ENCODE assay signal across 26 mouse cellular contexts in the genomic region with DNA sequence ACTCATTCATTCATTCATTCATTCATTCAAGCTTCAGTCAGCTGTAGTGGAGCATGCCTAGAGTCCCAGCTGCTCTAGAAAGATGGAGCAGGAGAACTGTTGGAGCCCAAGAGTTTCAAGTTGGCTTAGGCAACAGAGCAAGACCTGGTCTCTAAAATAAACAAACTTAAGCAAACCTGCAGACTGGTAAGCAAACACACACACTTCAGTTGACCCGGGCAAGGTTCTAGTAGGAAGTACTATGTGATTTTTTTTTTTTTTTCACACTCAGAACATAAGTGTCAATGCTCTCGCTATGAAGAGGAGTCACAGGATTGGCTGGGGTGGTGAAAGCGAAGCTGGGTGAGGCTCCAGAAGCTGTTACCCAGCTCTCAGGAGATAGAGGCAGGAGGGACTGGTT. TPM values are rescaled to one million over a fixed set of nuclear protein-coding genes. Genes with fewer than 3 reads are reported as not detected.
DNase-seq lines count a peak whose midpoint lies in the region; ATAC-seq and TF ChIP-seq lines count a peak whose summit lies in the region.
"Had no signal": no experiment of that assay in that cellular context is flagged by ENCODE, and none has a peak within 500 bp of the region (broad histone marks: within the 10 kb centered on the region; RNA-seq: fewer than 3 reads in every experiment).

No protein-coding gene starts in this region.

- H3K9me3 ChIP-seq in stomach, embryonic 16.5 days (replicated peaks; ENCODE audit: control insufficient read depth, low read length), result no peaks in the 10 kb centered on the region
- H3K9me3 ChIP-seq: embryonic facial prominence, embryonic 10.5 days; embryonic facial prominence, embryonic 13.5 days; forebrain, embryonic 12.5 days; forebrain, embryonic 15.5 days; hindbrain, embryonic 12.5 days; hindbrain, embryonic 15.5 days had no signal

- peak overlapping the region; percentile 70 for H3K4me2 ChIP-seq in myocyte (ENCODE audit: low read depth)
- H3K4me2 ChIP-seq in stomach, embryonic 16.5 days (ENCODE audit: low read depth, low read length), result no peak overlapping the region
- H3K4me2 ChIP-seq: embryonic facial prominence, embryonic 13.5 days; forebrain, embryonic 12.5 days; forebrain, embryonic 15.5 days; heart, embryonic 11.5 days; hindbrain, embryonic 12.5 days; hindbrain, embryonic 15.5 days had no signal

- no peak for TF ChIP-seq CTCF in lung, adult 2 months (IDR thresholded peaks at IDR 0.05; ENCODE audit: insufficient read depth, low read length)

- H3K36me3 ChIP-seq in myocyte (ENCODE audit: control insufficient read depth, insufficient read depth), result no peaks in the 10 kb centered on the region
- H3K36me3 ChIP-seq in stomach, embryonic 16.5 days (ENCODE audit: control insufficient read depth, insufficient read depth, low read length), result no peaks in the 10 kb centered on the region
- H3K36me3 ChIP-seq: embryonic facial prominence, embryonic 10.5 days; embryonic facial prominence, embryonic 13.5 days; forebrain, embryonic 12.5 days; forebrain, embryonic 15.5 days; hindbrain, embryonic 12.5 days; hindbrain, embryonic 15.5 days had no signal

- no peak for TF ChIP-seq POLR2A in lung, adult 2 months (IDR thresholded peaks at IDR 0.05; ENCODE audit: borderline replicate concordance, extremely low read depth, low read depth, low read length)
- no peak for TF ChIP-seq POLR2A in myocyte (IDR thresholded peaks at IDR 0.05; ENCODE audit: insufficient read length, low read depth)

- H3K4me1 ChIP-seq in lung, adult 2 months (ENCODE audit: control insufficient read depth, insufficient read depth, low read length), result no peaks in the 10 kb centered on the region
- H3K4me1 ChIP-seq in stomach, embryonic 16.5 days (ENCODE audit: control insufficient read depth, insufficient read depth, low read length), result peaks cover 24% of the 10 kb centered on the region

- H3K27ac ChIP-seq in stomach, embryonic 16.5 days (ENCODE audit: low read length), result no peak overlapping the region
- H3K27ac ChIP-seq: embryonic facial prominence, embryonic 10.5 days; embryonic facial prominence, embryonic 13.5 days; forebrain, embryonic 12.5 days; forebrain, embryonic 15.5 days; heart, adult 2 months; hindbrain, embryonic 12.5 days; hindbrain, embryonic 15.5 days had no signal

- no peak overlapping the region for H3K4me3 ChIP-seq in lung, adult 2 months (replicated peaks; ENCODE audit: extremely low read depth, low read depth, low read length)
- no peak overlapping the region for H3K4me3 ChIP-seq in myocyte
- no peak overlapping the region for H3K4me3 ChIP-seq in stomach, embryonic 16.5 days (replicated peaks; ENCODE audit: low read length)
- H3K4me3 ChIP-seq: embryonic facial prominence, embryonic 10.5 days; embryonic facial prominence, embryonic 13.5 days; erythroblast, embryonic 14.5 days; forebrain, embryonic 12.5 days; forebrain, embryonic 15.5 days; heart, adult 2 months; hindbrain, embryonic 12.5 days; hindbrain, embryonic 15.5 days had no signal

- 71% methylated on average over 3 of the region's 3 CpGs for WGBS in lung, adult 2 months
- 64% methylated on average over 3 of the region's 3 CpGs for WGBS in stomach, embryonic 16.5 days

- peak; percentile 45 to 55 for DNase-seq in lung, adult 18-20 months
- DNase-seq in lung, adult 2 months, result no peak
- DNase-seq in lung, postnatal 36 days, result peak; percentile 64
- no peak for DNase-seq in lung, postnatal 4 days
- DNase-seq in layer of hippocampus, postnatal 14 days (ENCODE audit: low spot score in 2 of 2), result no peak
- no peak for DNase-seq in adrenal gland, postnatal 25 days
- DNase-seq: adrenal gland, adult 8-10 months; cerebellum, adult 11-12 months; cerebellum, adult 8-10 months; cerebellum, postnatal 10 days; cerebellum, postnatal 36 days; embryo, embryonic 11 days; gastrocnemius, postnatal 25 days; heart, adult 2 months had no signal

- no peaks in the 10 kb centered on the region for H3K27me3 ChIP-seq in myocyte (ENCODE audit: control insufficient read depth, insufficient read depth, insufficient read length)
- H3K27me3 ChIP-seq in stomach, embryonic 16.5 days (ENCODE audit: control insufficient read depth, insufficient read depth, low read length), result no peaks in the 10 kb centered on the region
- H3K27me3 ChIP-seq: embryonic facial prominence, embryonic 13.5 days; forebrain, embryonic 12.5 days; forebrain, embryonic 15.5 days; hindbrain, embryonic 12.5 days; hindbrain, embryonic 15.5 days had no signal

- ATAC-seq in stomach, embryonic 16.5 days (ENCODE audit: insufficient read depth, low FRiP score), result 0 out of 2 replicates have a peak, but pooled peaks have one; percentile 41
- ATAC-seq: activated CD4-positive, CD25-positive, alpha-beta regulatory T cell, adult 4 months; CD4-positive, CD25-positive, alpha-beta regulatory T cell, adult 4 months; forebrain, embryonic 15.5 days had no signal

- no peaks in the 10 kb centered on the region for H3K79me2 ChIP-seq in myocyte (ENCODE audit: control insufficient read depth, insufficient read depth)

- H3ac ChIP-seq in myocyte (ENCODE audit: control insufficient read depth, insufficient read length), result no peak overlapping the region

- no peak overlapping the region for H3K9ac ChIP-seq in stomach, embryonic 16.5 days (ENCODE audit: low read length)
- H3K9ac ChIP-seq: embryonic facial prominence, embryonic 13.5 days; forebrain, embryonic 12.5 days; forebrain, embryonic 15.5 days; hindbrain, embryonic 12.5 days; hindbrain, embryonic 15.5 days had no signal

TF ChIP-seq in myocyte, 11 proteins besides CTCF, POLR2A, EP300 and RAD21:
- TF ChIP-seq TCF3 (IDR thresholded peaks at IDR 0.05; ENCODE audit: insufficient read length, low read depth) (no peak), TCF12 (IDR thresholded peaks at IDR 0.05; ENCODE audit: insufficient read depth, poor library complexity, severe bottlenecking) (no peak), MYOD1 (IDR thresholded peaks at IDR 0.05; ENCODE audit: control insufficient read depth in 1 of 3, insufficient read length in 2 of 3, low read depth in 2 of 3) (no peak), CEBPB (IDR thresholded peaks at IDR 0.05; ENCODE audit: insufficient read depth, poor library complexity, severe bottlenecking) (no peak), POLR2AphosphoS2 (IDR thresholded peaks at IDR 0.05; ENCODE audit: insufficient read length, low read depth) (no peak), MYOG (IDR thresholded peaks at IDR 0.05; ENCODE audit: control insufficient read depth in 1 of 3, insufficient read depth in 1 of 3, insufficient read length in 2 of 3, low read depth in 2 of 3) (no peak), MAX (IDR thresholded peaks at IDR 0.05; ENCODE audit: low read depth) (no peak), USF1 (IDR thresholded peaks at IDR 0.05; ENCODE audit: low read depth) (no peak), REST (IDR thresholded peaks at IDR 0.05; ENCODE audit: insufficient read depth, insufficient read length) (no peak), E2F4 (IDR thresholded peaks at IDR 0.05; ENCODE audit: insufficient read depth) (no peak)

RNA-seq across cellular contexts. Expression of a gene that starts 27.2 kb away (rescaled TPM):
- polyA plus RNA-seq in lung, adult 2 months (2012; rRNA removed), result 159 and 168 TPM in 2 replicates
- polyA plus RNA-seq in myocyte (2012; fragmentation: generic; extraction: Trizol), result 98.2 TPM
- polyA plus RNA-seq in stomach, embryonic 16.5 days (2015; fragmentation: Nextera tagmentation; extraction: Ambion mirVana), result 456 and 477 TPM in 2 replicates
- total RNA-seq in layer of hippocampus, postnatal 14 days (2021), result 100 to 1,000 TPM; 127 to 160 TPM
- 119 and 172 TPM in 2 replicates for total RNA-seq in adrenal gland, postnatal 25 days (2021)

RNA-seq across cellular contexts. Expression of a gene that starts 31.2 kb away (rescaled TPM):
- polyA plus RNA-seq in lung, adult 2 months (2012; rRNA removed), result 70.3 and 91.5 TPM in 2 replicates
- 2,069 TPM for polyA plus RNA-seq in myocyte (2012; fragmentation: generic; extraction: Trizol)
- polyA plus RNA-seq in stomach, embryonic 16.5 days (2015; fragmentation: Nextera tagmentation; extraction: Ambion mirVana), result 144 and 167 TPM in 2 replicates
- total RNA-seq in layer of hippocampus, postnatal 14 days (2021), result 10 to 100 TPM; 24.9 to 26.0 TPM
- 8.9 and 23.4 TPM in 2 replicates for total RNA-seq in adrenal gland, postnatal 25 days (2021)

RNA-seq across cellular contexts. Expression of a gene that starts 51.8 kb away (rescaled TPM):
- polyA plus RNA-seq in lung, adult 2 months (2012; rRNA removed), result 105 and 111 TPM in 2 replicates
- polyA plus RNA-seq in myocyte (2012; fragmentation: generic; extraction: Trizol), result 28.3 TPM
- 118 and 120 TPM in 2 replicates for polyA plus RNA-seq in stomach, embryonic 16.5 days (2015; fragmentation: Nextera tagmentation; extraction: Ambion mirVana)
- total RNA-seq in layer of hippocampus, postnatal 14 days (2021), result 10 to 100 TPM; 57.0 to 61.1 TPM
- total RNA-seq in adrenal gland, postnatal 25 days (2021), result 79.5 TPM in 2 replicates

RNA-seq across cellular contexts. Expression of a gene that starts 54.4 kb away (rescaled TPM):
- 13.0 and 15.7 TPM in 2 replicates for polyA plus RNA-seq in lung, adult 2 months (2012; rRNA removed)
- 6.8 TPM for polyA plus RNA-seq in myocyte (2012; fragmentation: generic; extraction: Trizol)
- 4.0 and 4.1 TPM in 2 replicates for polyA plus RNA-seq in stomach, embryonic 16.5 days (2015; fragmentation: Nextera tagmentation; extraction: Ambion mirVana)
- under 1 TPM; 0.12 to 0.26 TPM for total RNA-seq in layer of hippocampus, postnatal 14 days (2021)
- total RNA-seq in adrenal gland, postnatal 25 days (2021), result 0.30 and 0.86 TPM in 2 replicates
- polyA plus RNA-seq: activated CD4-positive, CD25-positive, alpha-beta regulatory T cell, adult 4 months; CD4-positive, CD25-positive, alpha-beta regulatory T cell, adult 4 months; heart, embryonic 11.5 days had no signal

Comparison
In these comparisons a context has a peak if more than half of its experiments do, and no peak if none do; other contexts are left out.
1. DNase-seq: peak in lung, adult 18-20 months (2 of 2) and lung, postnatal 36 days (single experiment); none in lung, adult 2 months (single experiment), lung, postnatal 4 days (0 of 2), layer of hippocampus, postnatal 14 days (0 of 2) and adrenal gland, postnatal 25 days (single experiment).
2. RNA of a gene that starts 31.2 kb away (polyA plus RNA-seq): 2,069 TPM in myocyte (single experiment); 144 to 167 TPM in stomach, embryonic 16.5 days and 70.3 to 91.5 TPM in lung, adult 2 months; every median in the first group is over 10 times any median in the second.